Mouse (Mus musculus): Measurements from ENCODE around the gene Methig1.

- no peak for TF ChIP-seq POLR2A (IDR thresholded peaks at IDR 0.05; ENCODE audit: borderline replicate concordance, extremely low read depth, insufficient read depth, insufficient read length, poor library complexity, severe bottlenecking)
- no peak for TF ChIP-seq CTCF (IDR thresholded peaks at IDR 0.05; ENCODE audit: borderline replicate concordance, extremely low read depth, insufficient read depth, insufficient read length)
These were observed 69.5 kb downstream of the Methig1 start for GRCm38 (mm10) chr15:100422476-100422875.
